In the genomic region with DNA sequence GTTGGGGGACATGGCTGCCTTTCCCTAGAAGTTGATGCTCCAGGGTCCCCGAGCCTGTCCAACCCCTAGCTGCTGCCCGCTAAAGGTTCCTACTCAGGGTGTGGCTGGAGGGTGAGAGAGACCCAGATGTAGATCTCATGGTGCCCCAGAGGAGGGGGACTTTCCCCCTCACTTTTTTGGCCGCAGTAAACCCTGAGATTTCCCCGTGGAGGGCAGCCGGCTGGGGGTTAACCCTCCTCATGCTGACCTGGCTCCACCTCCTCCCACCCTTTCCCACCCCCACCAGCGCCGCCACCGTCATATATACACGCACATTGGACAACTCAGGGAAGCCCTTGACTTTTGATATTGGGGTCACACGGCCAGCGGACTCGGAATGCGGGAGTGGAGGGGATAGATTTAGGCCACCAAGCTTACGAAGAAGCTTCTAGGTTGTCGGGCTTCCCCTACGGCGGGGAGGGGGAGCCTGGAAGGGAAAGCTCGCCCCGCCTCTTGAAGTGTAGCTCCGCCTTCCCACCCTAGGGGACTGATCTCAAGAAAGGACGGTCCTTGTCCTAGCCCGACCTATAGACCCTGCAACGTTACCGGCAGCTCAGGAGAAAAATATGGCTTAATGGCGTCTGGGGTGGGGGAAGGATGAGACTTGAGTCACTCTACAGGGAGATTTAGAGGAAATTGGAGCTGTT, we compare ENCODE assay signal across 8 mouse cellular contexts. TPM values are rescaled to one million over a fixed set of nuclear protein-coding genes. Genes with fewer than 3 reads are reported as not detected.
DNase-seq lines count a peak whose midpoint lies in the region; ATAC-seq and TF ChIP-seq lines count a peak whose summit lies in the region.

No protein-coding gene starts in this region.

- 2% methylated on average over 25 of the region's 25 CpGs for WGBS in forebrain, embryonic 11.5 days

- no peak for TF ChIP-seq CTCF in MEL (IDR thresholded peaks at IDR 0.05 in 2 of 3, conservative IDR thresholded peaks at IDR 0.05 in 1 of 3; ENCODE audit: control insufficient read depth in 1 of 3, insufficient read depth in 1 of 3, low read depth in 2 of 3, low read length in 3 of 3, poor library complexity in 1 of 3, severe bottlenecking in 1 of 3)

- ATAC-seq in forebrain, embryonic 11.5 days (replicated peaks; ENCODE audit: low FRiP score): peak; percentile 50
- peak; percentile 66 for ATAC-seq in megakaryocyte-erythroid progenitor cell, adult 5-6 weeks (replicated peaks; ENCODE audit: low FRiP score, low TSS enrichment, poor library complexity, severe bottlenecking)

- peaks cover 21% of the 10 kb centered on the region for H3K79me2 ChIP-seq in MEL (ENCODE audit: control insufficient read depth, insufficient read depth, low read length, poor library complexity)

- no peak for TF ChIP-seq EP300 in MEL (IDR thresholded peaks at IDR 0.05; ENCODE audit: low read depth in 1 of 2, low read length in 2 of 2)

- intact Hi-C loops in heart, postnatal 25 days (cut with DNase I): loop anchor here (2.0 to 5.0 kb wide), 3 partner anchors 17 to 294 kb away; partner anchors contain the start of gene Zbtb39

- H3K4me2 ChIP-seq in forebrain, embryonic 11.5 days (ENCODE audit: low read depth, low read length, severe bottlenecking): peak overlapping the region; percentile 48

- H3K27ac ChIP-seq in MEL (ENCODE audit: control insufficient read depth, low read depth, low read length): peak overlapping the region; percentile 93
- H3K27ac ChIP-seq in forebrain, embryonic 11.5 days (ENCODE audit: low read depth, low read length): no peak overlapping the region

- H3K9me3 ChIP-seq in MEL (replicated peaks; ENCODE audit: insufficient read depth, low read length): no peaks in the 10 kb centered on the region
- H3K9me3 ChIP-seq in forebrain, embryonic 11.5 days (ENCODE audit: control insufficient read depth, low read length): no peaks in the 10 kb centered on the region

- no peaks in the 10 kb centered on the region for H3K27me3 ChIP-seq in MEL (ENCODE audit: control insufficient read depth in 1 of 2, insufficient read depth in 2 of 2, low read length in 2 of 2)
- peaks cover 19% of the 10 kb centered on the region for H3K27me3 ChIP-seq in forebrain, embryonic 11.5 days (ENCODE audit: control insufficient read depth, insufficient read depth, low read length)

- no peak; a peak in 1 of 4 replicates for TF ChIP-seq POLR2A in MEL (IDR thresholded peaks at IDR 0.05; ENCODE audit: control insufficient read depth in 1 of 2, insufficient read depth in 1 of 2, low read depth in 1 of 2, low read length in 2 of 2, poor library complexity in 1 of 2)

- H3K4me3 ChIP-seq in MEL (ENCODE audit: control insufficient read depth in 1 of 2, insufficient read depth in 1 of 2, low read depth in 2 of 2, low read length in 2 of 2): peak overlapping the region; percentile 98
- peak overlapping the region; percentile 27 for H3K4me3 ChIP-seq in forebrain, embryonic 11.5 days (ENCODE audit: low read depth, low read length)

- DNase-seq in MEL (ENCODE audit: low read depth, low spot score): peak; percentile 86
- DNase-seq in adrenal gland, postnatal 36 days: peak; percentile 88 to 91
- DNase-seq in forebrain, embryonic 11.5 days (ENCODE audit: low spot score): peak; percentile 76
- DNase-seq in heart, postnatal 25 days (ENCODE audit: low spot score): peak; percentile 76
- DNase-seq in kidney, postnatal 4 days: peak; percentile 84 to 88
- peak; percentile 70 to 86 for DNase-seq in spleen, postnatal 10 days (ENCODE audit: low spot score in 2 of 2)
- no peak for DNase-seq in right cerebral cortex, adult 18-20 months

- TF ChIP-seq RAD21 in MEL (IDR thresholded peaks at IDR 0.05; ENCODE audit: low read depth, low read length): no peak

- H3K36me3 ChIP-seq in MEL (ENCODE audit: control insufficient read depth in 1 of 2, insufficient read depth in 2 of 2, low read length in 2 of 2): peaks cover 3% of the 10 kb centered on the region in 2 experiments
- H3K36me3 ChIP-seq in forebrain, embryonic 11.5 days (ENCODE audit: control insufficient read depth, insufficient read depth, low read length): no peaks in the 10 kb centered on the region

- peak overlapping the region; percentile 95 for H3K9ac ChIP-seq in MEL (ENCODE audit: control insufficient read depth, low read depth, low read length, poor library complexity, severe bottlenecking)
- peak overlapping the region; percentile 21 for H3K9ac ChIP-seq in forebrain, embryonic 11.5 days (ENCODE audit: low read length)

- H3K4me1 ChIP-seq in MEL (ENCODE audit: control insufficient read depth in 1 of 2, insufficient read depth in 2 of 2, low read length in 2 of 2): peaks cover 2 to 11% of the 10 kb centered on the region in 2 experiments; a peak in 3 of 4 replicates
- peaks cover 11% of the 10 kb centered on the region for H3K4me1 ChIP-seq in forebrain, embryonic 11.5 days (replicated peaks; ENCODE audit: control insufficient read depth, insufficient read depth, low read length)

TF ChIP-seq in MEL, 35 proteins besides CTCF, POLR2A, EP300 and RAD21:
- TF ChIP-seq TBP (IDR thresholded peaks at IDR 0.05; ENCODE audit: low read depth, low read length) (no peak), MYB (IDR thresholded peaks at IDR 0.05; ENCODE audit: low read depth, low read length) (no peak), MAZ (IDR thresholded peaks at IDR 0.05; ENCODE audit: low read depth, low read length) (peak; percentile 81), MEF2A (IDR thresholded peaks at IDR 0.05; ENCODE audit: extremely low read depth, insufficient replicate concordance, low read depth, low read length, poor library complexity, severe bottlenecking) (no peak), MXI1 (IDR thresholded peaks at IDR 0.05; ENCODE audit: low read depth, low read length) (peak; percentile 40; the same call in 1 of the 2 replicates), POLR2AphosphoS2 (IDR thresholded peaks at IDR 0.05; ENCODE audit: low read length) (peak; percentile 34; the same call in 1 of the 2 replicates), TCF12 (IDR thresholded peaks at IDR 0.05; ENCODE audit: low read depth, low read length) (no peak), HCFC1 (IDR thresholded peaks at IDR 0.05; ENCODE audit: low read depth, low read length) (0 out of 2 replicates have a peak, but pooled peaks have one; percentile 14)

RNA-seq across cellular contexts. Expression of gene Stat6, which starts 0.9 kb away (rescaled TPM):
- total RNA-seq in MEL (2012; rRNA removed): 31.1 and 34.9 TPM in 2 replicates
- polyA plus RNA-seq in MEL (2012; ENCODE audit: insufficient read depth in 1 of 2, insufficient read length in 2 of 2, low read depth in 1 of 2, low replicate concordance in 2 of 2, missing spikeins in 1 of 2): 10 to 100 TPM in 1 of 2 experiments, not detected in 1; 50.2 TPM
- total RNA-seq in adrenal gland, postnatal 36 days (2021): 10 to 100 TPM; 93.2 to 99.8 TPM
- polyA plus RNA-seq in forebrain, embryonic 11.5 days (2014; fragmentation: Nextera tagmentation; extraction: Ambion mirVana): 6.8 and 7.8 TPM in 2 replicates
- 10 to 100 TPM; 45.3 to 47.6 TPM for total RNA-seq in heart, postnatal 25 days (2021)
- 51.7 and 57.9 TPM in 2 replicates for total RNA-seq in megakaryocyte-erythroid progenitor cell, adult 5-6 weeks (2014; fragmentation: Nextera tagmentation)
- 32.2 and 35.3 TPM in 2 replicates for total RNA-seq in megakaryocyte-erythroid progenitor cell, adult 5-6 weeks (2017)

RNA-seq across cellular contexts. Expression of gene Lrp1, which starts 22.7 kb away (rescaled TPM):
- 0.33 and 0.42 TPM in 2 replicates for total RNA-seq in MEL (2012; rRNA removed)
- polyA plus RNA-seq in MEL (2012; ENCODE audit: insufficient read depth in 1 of 2, insufficient read length in 2 of 2, low read depth in 1 of 2, low replicate concordance in 2 of 2, missing spikeins in 1 of 2): under 1 TPM in 1 of 2 experiments, not detected in 1; 0.39 TPM
- 100 to 1,000 TPM; 192 to 251 TPM for total RNA-seq in adrenal gland, postnatal 36 days (2021)
- 71.2 and 75.0 TPM in 2 replicates for polyA plus RNA-seq in forebrain, embryonic 11.5 days (2014; fragmentation: Nextera tagmentation; extraction: Ambion mirVana)
- 10 to 100 TPM; 70.7 to 90.2 TPM for total RNA-seq in heart, postnatal 25 days (2021)
- total RNA-seq in megakaryocyte-erythroid progenitor cell, adult 5-6 weeks (2014; fragmentation: Nextera tagmentation): 0.26 TPM in 1 of 2 replicates, not detected in the other
- 0.04 TPM in 1 of 2 replicates, not detected in the other for total RNA-seq in megakaryocyte-erythroid progenitor cell, adult 5-6 weeks (2017)

RNA-seq across cellular contexts. Expression of gene Nemp1, which starts 23.0 kb away (rescaled TPM):
- total RNA-seq in MEL (2012; rRNA removed): 11.8 and 12.1 TPM in 2 replicates
- 10 to 100 TPM in 1 of 2 experiments, not detected in 1; 13.9 TPM for polyA plus RNA-seq in MEL (2012; ENCODE audit: insufficient read depth in 1 of 2, insufficient read length in 2 of 2, low read depth in 1 of 2, low replicate concordance in 2 of 2, missing spikeins in 1 of 2)
- 1 to 10 TPM; 6.5 to 7.3 TPM for total RNA-seq in adrenal gland, postnatal 36 days (2021)
- 12.0 and 12.2 TPM in 2 replicates for polyA plus RNA-seq in forebrain, embryonic 11.5 days (2014; fragmentation: Nextera tagmentation; extraction: Ambion mirVana)
- 1 to 10 TPM; 3.4 to 4.4 TPM for total RNA-seq in heart, postnatal 25 days (2021)
- total RNA-seq in megakaryocyte-erythroid progenitor cell, adult 5-6 weeks (2014; fragmentation: Nextera tagmentation): 19.4 and 22.7 TPM in 2 replicates
- 17.6 and 35.2 TPM in 2 replicates for total RNA-seq in megakaryocyte-erythroid progenitor cell, adult 5-6 weeks (2017)

RNA-seq across cellular contexts. Expression of gene Nab2, which starts 24.7 kb away (rescaled TPM):
- total RNA-seq in MEL (2012; rRNA removed): 29.1 and 36.1 TPM in 2 replicates
- polyA plus RNA-seq in MEL (2012; ENCODE audit: insufficient read depth in 1 of 2, insufficient read length in 2 of 2, low read depth in 1 of 2, low replicate concordance in 2 of 2, missing spikeins in 1 of 2): 10 to 100 TPM in 1 of 2 experiments, not detected in 1; 37.1 TPM
- total RNA-seq in adrenal gland, postnatal 36 days (2021): 10 to 100 TPM; 19.7 to 32.0 TPM
- 4.9 and 5.5 TPM in 2 replicates for polyA plus RNA-seq in forebrain, embryonic 11.5 days (2014; fragmentation: Nextera tagmentation; extraction: Ambion mirVana)
- 1 to 10 TPM; 5.6 to 7.0 TPM for total RNA-seq in heart, postnatal 25 days (2021)
- total RNA-seq in megakaryocyte-erythroid progenitor cell, adult 5-6 weeks (2014; fragmentation: Nextera tagmentation): 0.99 TPM in 1 of 2 replicates, not detected in the other
- total RNA-seq in megakaryocyte-erythroid progenitor cell, adult 5-6 weeks (2017): 1.1 and 2.2 TPM in 2 replicates

Comparison
In these comparisons a context has a peak if more than half of its experiments do, and no peak if none do; other contexts are left out.
1. RNA of gene Lrp1, which starts 22.7 kb away (total RNA-seq): 192 to 251 TPM in adrenal gland, postnatal 36 days and 70.7 to 90.2 TPM in heart, postnatal 25 days; 0.33 to 0.42 TPM in MEL and 0.04 to 0.26 TPM in megakaryocyte-erythroid progenitor cell, adult 5-6 weeks; every median in the first group is over 10 times any median in the second.